Mouse (Mus musculus): ENCODE measurements around the gene Stkld1. TPM values are rescaled to one million over a fixed set of nuclear protein-coding genes. Genes with fewer than 3 reads are reported as not detected.

Gene Stkld1
- total RNA-seq, 2 experiments from 2014 or later = not detected

DNA sequence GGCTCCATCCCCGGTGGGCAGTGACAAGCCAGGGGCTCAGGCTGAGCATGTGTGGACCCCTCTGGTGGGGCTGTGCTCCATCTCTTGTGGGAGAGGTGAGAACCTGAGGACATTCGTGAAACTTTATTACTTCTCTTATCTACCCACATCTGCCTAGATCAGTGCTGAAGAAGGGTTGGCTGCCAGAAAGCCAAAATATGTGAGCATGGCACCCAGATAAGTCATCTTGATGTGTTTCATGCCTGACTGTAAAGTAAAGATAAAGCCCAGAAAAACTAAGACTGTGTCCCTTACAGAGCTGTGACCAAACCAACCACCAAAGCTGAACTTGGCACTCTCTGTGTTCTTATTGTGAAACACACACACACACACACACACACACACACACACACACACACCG, 60.1 kb downstream of the Stkld1 start:
- no peak overlapping the region for H3K27ac ChIP-seq
- DNase-seq = no peak
- intact Hi-C loops (cut with DNase I) = no loop called here
- H3K4me3 ChIP-seq = no peak overlapping the region
- TF ChIP-seq CTCF (IDR thresholded peaks at IDR 0.05) = no peak

DNA sequence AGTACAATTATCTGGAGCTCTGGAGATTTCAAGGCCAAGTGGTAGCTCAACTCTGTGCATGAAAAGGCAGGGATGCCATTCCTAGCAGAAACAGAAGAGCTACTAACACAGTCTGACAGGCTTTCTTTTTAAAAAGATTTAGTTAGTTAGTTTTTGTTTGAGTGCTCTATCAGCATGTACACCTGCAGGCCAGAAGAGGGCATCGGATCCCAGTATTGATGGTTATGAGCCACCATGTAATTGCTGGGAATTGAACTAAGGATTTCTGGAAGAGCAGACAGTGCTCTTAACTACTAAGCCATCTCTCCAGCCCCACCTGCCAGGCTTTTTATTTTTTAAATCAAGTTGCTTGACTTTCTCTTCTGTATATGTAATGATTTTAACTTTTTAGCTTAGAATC, 63.7 kb downstream of the Stkld1 start:
- intact Hi-C loops (cut with DNase I) = no loop called here
- no peak overlapping the region for H3K4me3 ChIP-seq
- DNase-seq = no peak
- 0 out of 2 replicates have a peak, but pooled peaks have one; percentile 7 for TF ChIP-seq CTCF (IDR thresholded peaks at IDR 0.05)
- no peak overlapping the region for H3K27ac ChIP-seq

- no peak overlapping the region for H3K27ac ChIP-seq
- no peak for DNase-seq
- TF ChIP-seq CTCF (IDR thresholded peaks at IDR 0.05) = no peak
- H3K4me3 ChIP-seq = no peak overlapping the region
- intact Hi-C loops (cut with DNase I) = no loop called here
Measured at GRCm38 (mm10) chr2:26997993-26998392, 64.1 kb downstream of the Stkld1 start.

Other genes with a start within 250 kb of the Stkld1 start
- gene Abo, start 69.1 kb upstream of the Stkld1 start, total RNA-seq (2021) = not detected
- 10 to 100 TPM; 13.0 to 13.1 TPM for gene Surf6, start 31.2 kb upstream of the Stkld1 start, total RNA-seq (2021)
- gene Med22, start 23.4 kb upstream of the Stkld1 start, total RNA-seq (2021) = 10 to 100 TPM; 15.4 to 19.0 TPM
- 100 to 1,000 TPM; 261 to 309 TPM for gene Rpl7a, start 23.3 kb upstream of the Stkld1 start, total RNA-seq (2021)
- 10 to 100 TPM; 12.4 to 16.1 TPM for gene Surf2, start 17.7 kb upstream of the Stkld1 start, total RNA-seq (2021)
- 10 to 100 TPM; 41.1 to 41.6 TPM for gene Surf1, start 17.5 kb upstream of the Stkld1 start, total RNA-seq (2021)
- gene Surf4, start 119 bp upstream of the Stkld1 start, total RNA-seq (2021) = 10 to 100 TPM; 69.0 to 75.6 TPM
- gene Rexo4, start 30.3 kb downstream of the Stkld1 start, total RNA-seq (2021) = 10 to 100 TPM; 16.0 to 19.1 TPM
- not detected for gene Adamts13, start 39.4 kb downstream of the Stkld1 start, total RNA-seq (2021)
- 10 to 100 TPM; 34.9 to 36.2 TPM for gene Cacfd1, start 75.9 kb downstream of the Stkld1 start, total RNA-seq (2021)
- gene Slc2a6, start 94.0 kb downstream of the Stkld1 start, total RNA-seq (2021) = not detected
- under 1 TPM in 1 of 2 experiments, not detected in 1; 0.36 TPM for gene Mymk, start 138.1 kb downstream of the Stkld1 start, total RNA-seq (2021)
- 1 to 10 TPM; 2.9 to 9.8 TPM for gene Adamtsl2, start 145.3 kb downstream of the Stkld1 start, total RNA-seq (2021)
- gene Fam163b, start 208.4 kb downstream of the Stkld1 start, total RNA-seq (2021) = not detected
- gene Dbh, start 231.2 kb downstream of the Stkld1 start, total RNA-seq (2021) = not detected